Comparison of ENCODE assay signal across 8 mouse cellular contexts in the genomic region with DNA sequence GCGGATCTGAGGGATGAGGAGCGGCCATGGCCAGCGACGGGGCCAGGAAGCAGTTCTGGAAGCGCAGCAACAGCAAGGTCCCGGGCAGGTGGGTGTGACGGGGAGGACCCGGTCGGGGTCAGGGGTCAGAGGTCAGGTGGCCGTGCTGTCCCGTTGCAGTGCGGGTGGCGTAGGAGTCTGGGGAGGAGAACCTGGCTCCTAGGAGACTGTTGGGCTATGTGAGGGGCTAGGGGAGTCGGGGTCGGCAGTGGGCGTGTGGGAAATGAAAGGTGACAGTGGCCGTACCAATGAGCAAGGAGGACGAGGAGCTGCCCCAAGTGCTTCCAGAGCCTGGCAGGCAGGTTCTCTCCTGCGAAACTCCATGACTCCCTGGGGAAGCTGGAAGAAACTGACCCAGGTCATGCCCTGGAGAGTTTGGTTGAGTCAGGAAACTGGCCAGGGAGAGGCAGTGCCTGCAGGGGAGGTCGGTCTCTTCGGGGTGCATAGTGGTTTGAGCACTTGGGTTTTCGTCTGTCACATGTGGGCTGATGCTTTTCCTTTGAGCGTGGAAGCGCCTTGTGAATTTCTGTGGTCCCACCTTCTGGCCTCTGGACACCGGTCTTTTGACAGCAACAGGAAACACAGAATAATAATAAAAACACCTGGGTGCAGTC. TPM values are rescaled to one million over a fixed set of nuclear protein-coding genes. Genes with fewer than 3 reads are reported as not detected.
DNase-seq lines count a peak whose midpoint lies in the region; ATAC-seq and TF ChIP-seq lines count a peak whose summit lies in the region.

No protein-coding gene starts in this region.

- peak overlapping the region; percentile 74 for H3K4me3 ChIP-seq in lung, embryonic 14.5 days (ENCODE audit: low read depth, low read length)
- H3K4me3 ChIP-seq in embryonic facial prominence, embryonic 14.5 days (ENCODE audit: low read depth, low read length), result peak overlapping the region; percentile 83
- H3K4me3 ChIP-seq in limb, embryonic 10.5 days, result peak overlapping the region; percentile 86
- H3K4me3 ChIP-seq in neural tube, embryonic 15.5 days (replicated peaks), result peak overlapping the region; percentile 81

- peak overlapping the region; percentile 84 for H3K9ac ChIP-seq in lung, embryonic 14.5 days
- peak overlapping the region; percentile 90 for H3K9ac ChIP-seq in embryonic facial prominence, embryonic 14.5 days (ENCODE audit: low read depth, low read length)
- H3K9ac ChIP-seq in neural tube, embryonic 15.5 days (replicated peaks), result peak overlapping the region; percentile 82

- no peaks in the 10 kb centered on the region for H3K9me3 ChIP-seq in lung, embryonic 14.5 days (ENCODE audit: low read depth, low read length)
- no peaks in the 10 kb centered on the region for H3K9me3 ChIP-seq in embryonic facial prominence, embryonic 14.5 days (ENCODE audit: control insufficient read depth, low read length)
- no peaks in the 10 kb centered on the region for H3K9me3 ChIP-seq in limb, embryonic 10.5 days (replicated peaks)
- no peaks in the 10 kb centered on the region for H3K9me3 ChIP-seq in neural tube, embryonic 15.5 days (replicated peaks)

- no peak; the same call in 1 of the 2 replicates for ATAC-seq in lung, embryonic 14.5 days (ENCODE audit: insufficient read depth)
- ATAC-seq in embryonic facial prominence, embryonic 14.5 days (ENCODE audit: low read depth), result no peak; the same call in none of the 2 replicates
- peak; percentile 55; the same call in 1 of the 2 replicates for ATAC-seq in neural tube, embryonic 15.5 days (ENCODE audit: low FRiP score)

- H3K4me2 ChIP-seq in lung, embryonic 14.5 days, result peak overlapping the region; percentile 99
- peak overlapping the region; percentile 95 for H3K4me2 ChIP-seq in embryonic facial prominence, embryonic 14.5 days (ENCODE audit: low read depth, low read length)
- H3K4me2 ChIP-seq in neural tube, embryonic 15.5 days, result peak overlapping the region; percentile 95

- no peaks in the 10 kb centered on the region for H3K27me3 ChIP-seq in lung, embryonic 14.5 days (ENCODE audit: insufficient read depth, low read length)
- no peaks in the 10 kb centered on the region for H3K27me3 ChIP-seq in embryonic facial prominence, embryonic 14.5 days (replicated peaks; ENCODE audit: control insufficient read depth, insufficient read depth, low read length)
- H3K27me3 ChIP-seq in limb, embryonic 10.5 days (ENCODE audit: low read depth, poor library complexity, severe bottlenecking), result no peaks in the 10 kb centered on the region
- no peaks in the 10 kb centered on the region for H3K27me3 ChIP-seq in neural tube, embryonic 15.5 days (replicated peaks)

- no peaks in the 10 kb centered on the region for H3K36me3 ChIP-seq in lung, embryonic 14.5 days (ENCODE audit: insufficient read depth)
- no peaks in the 10 kb centered on the region for H3K36me3 ChIP-seq in embryonic facial prominence, embryonic 14.5 days (ENCODE audit: control insufficient read depth, insufficient read depth, low read length)
- peaks cover 6% of the 10 kb centered on the region for H3K36me3 ChIP-seq in limb, embryonic 10.5 days
- H3K36me3 ChIP-seq in neural tube, embryonic 15.5 days, result no peaks in the 10 kb centered on the region

- peaks cover 10% of the 10 kb centered on the region for H3K4me1 ChIP-seq in lung, embryonic 14.5 days (ENCODE audit: insufficient read depth)
- peaks cover 10% of the 10 kb centered on the region for H3K4me1 ChIP-seq in embryonic facial prominence, embryonic 14.5 days (ENCODE audit: control insufficient read depth, insufficient read depth, low read length)
- H3K4me1 ChIP-seq in limb, embryonic 10.5 days, result peaks cover 18% of the 10 kb centered on the region
- peaks cover 44% of the 10 kb centered on the region for H3K4me1 ChIP-seq in neural tube, embryonic 15.5 days

- TF ChIP-seq CTCF in lung, embryonic 14.5 days (IDR thresholded peaks at IDR 0.05; ENCODE audit: low read depth), result no peak

- H3K27ac ChIP-seq in lung, embryonic 14.5 days (ENCODE audit: low read depth), result peak overlapping the region; percentile 89; the same call in 1 of the 2 replicates
- H3K27ac ChIP-seq in embryonic facial prominence, embryonic 14.5 days (replicated peaks; ENCODE audit: low read depth, low read length), result peak overlapping the region; percentile 92; the same call in 1 of the 2 replicates
- peak overlapping the region; percentile 88 for H3K27ac ChIP-seq in limb, embryonic 10.5 days
- H3K27ac ChIP-seq in neural tube, embryonic 15.5 days (replicated peaks), result peak overlapping the region; percentile 95

- DNase-seq in lung, embryonic 14.5 days, result no peak
- no peak for DNase-seq in lung, postnatal 36 days
- no peak for DNase-seq in embryonic facial prominence, embryonic 14.5 days (ENCODE audit: low spot score)
- no peak for DNase-seq in limb, embryonic 10.5 days (ENCODE audit: low spot score)
- no peak for DNase-seq in cerebellum, adult 9-11 months
- no peak for DNase-seq in thymus, adult 18-20 months
- DNase-seq in right cerebral cortex, postnatal 14 days, result no peak

- WGBS in lung, embryonic 14.5 days, result 11% methylated on average over 25 of the region's 25 CpGs
- WGBS in embryonic facial prominence, embryonic 14.5 days, result 13% methylated on average over 23 of the region's 25 CpGs
- WGBS in limb, embryonic 10.5 days, result 18% methylated on average over 25 of the region's 25 CpGs
- 17% methylated on average over 25 of the region's 25 CpGs for WGBS in neural tube, embryonic 15.5 days

RNA-seq across cellular contexts. Expression of gene Tbc1d22a, which starts 0.4 kb away (rescaled TPM):
- polyA plus RNA-seq in lung, embryonic 14.5 days (2014; fragmentation: Nextera tagmentation; extraction: Ambion mirVana), result 8.4 and 10.6 TPM in 2 replicates
- polyA plus RNA-seq in embryonic facial prominence, embryonic 14.5 days (2014; fragmentation: Nextera tagmentation; extraction: Ambion mirVana), result 8.1 and 11.1 TPM in 2 replicates
- 11.2 and 12.0 TPM in 2 replicates for polyA plus RNA-seq in limb, embryonic 10.5 days (2016; fragmentation: Nextera tagmentation; extraction: Ambion mirVana)
- 11.0 and 14.1 TPM in 2 replicates for polyA plus RNA-seq in neural tube, embryonic 15.5 days (2015; fragmentation: Nextera tagmentation; extraction: Ambion mirVana)

RNA-seq across cellular contexts. Expression of gene Cerk, which starts 28.7 kb away (rescaled TPM):
- 33.8 and 34.2 TPM in 2 replicates for polyA plus RNA-seq in lung, embryonic 14.5 days (2014; fragmentation: Nextera tagmentation; extraction: Ambion mirVana)
- polyA plus RNA-seq in embryonic facial prominence, embryonic 14.5 days (2014; fragmentation: Nextera tagmentation; extraction: Ambion mirVana), result 16.0 and 16.1 TPM in 2 replicates
- polyA plus RNA-seq in limb, embryonic 10.5 days (2016; fragmentation: Nextera tagmentation; extraction: Ambion mirVana), result 10.5 and 13.8 TPM in 2 replicates
- 26.4 and 27.5 TPM in 2 replicates for polyA plus RNA-seq in neural tube, embryonic 15.5 days (2015; fragmentation: Nextera tagmentation; extraction: Ambion mirVana)
